Mouse (Mus musculus) MEL (cell line): Measurements from ENCODE around the gene Tnip2. TPM values are rescaled to one million over a fixed set of nuclear protein-coding genes. Genes with fewer than 3 reads are reported as not detected.

Source experiments
- DNase-seq: peaks from one replicate; pipeline ENCODE4 v3.0.0; 2011; ENCODE audit warnings: low read depth, low spot score
- H3K27ac ChIP-seq: 2 replicates; pipeline ENCODE4 v1.5.1; 2012; ENCODE audit warnings: low read depth, mild to moderate bottlenecking, control low read depth, low read length, moderate library complexity; ENCODE audit not compliant: control insufficient read depth
- H3K27me3 ChIP-seq, 2 experiments: fragments of 150-350 bp in 1 of 2; sonication (generic) in 1 of 2; 2 replicates each; pipeline ENCODE4 v1.6.1; 2012; ENCODE audit warnings: low read length in 2 of 2, mild to moderate bottlenecking in 2 of 2, improper control_type of control experiment in 1 of 2, moderate library complexity in 1 of 2; ENCODE audit not compliant: insufficient read depth in 2 of 2, control insufficient read depth in 1 of 2
- H3K36me3 ChIP-seq, 2 experiments: 2 replicates each; pipeline ENCODE4 v1.6.1; 2012 to 2014; ENCODE audit warnings: low read length in 2 of 2, improper control_type of control experiment in 1 of 2, inconsistent platforms in 1 of 2, mild to moderate bottlenecking in 1 of 2; ENCODE audit not compliant: insufficient read depth in 2 of 2, control insufficient read depth in 1 of 2
- H3K4me1 ChIP-seq, 2 experiments: fragments of 150-350 bp in 1 of 2; sonication (generic) in 1 of 2; 2 replicates each; pipeline ENCODE4 v1.6.1; 2012; ENCODE audit warnings: low read length in 2 of 2, improper control_type of control experiment in 1 of 2, mild to moderate bottlenecking in 1 of 2; ENCODE audit not compliant: insufficient read depth in 2 of 2, control insufficient read depth in 1 of 2
- H3K4me3 ChIP-seq, 2 experiments: fragments of 150-350 bp in 1 of 2; sonication (generic) in 1 of 2; 2 replicates each; pipeline ENCODE4 v1.5.1; 2012; ENCODE audit warnings: low read depth in 2 of 2, low read length in 2 of 2, mild to moderate bottlenecking in 2 of 2, moderate library complexity in 2 of 2, control low read depth in 1 of 2, improper control_type of control experiment in 1 of 2; ENCODE audit not compliant: control insufficient read depth in 1 of 2, insufficient read depth in 1 of 2
- H3K79me2 ChIP-seq: 2 replicates; pipeline ENCODE4 v1.6.1; 2012; ENCODE audit warnings: mild to moderate bottlenecking, low read length, moderate library complexity; ENCODE audit not compliant: control insufficient read depth, poor library complexity, insufficient read depth
- H3K9ac ChIP-seq: 2 replicates; pipeline ENCODE4 v1.6.1; 2012; ENCODE audit warnings: low read depth, mild to moderate bottlenecking, control low read depth, low read length, moderate library complexity; ENCODE audit not compliant: control insufficient read depth, poor library complexity, severe bottlenecking
- H3K9me3 ChIP-seq: fragments of 150-350 bp; sonication (generic); replicated peaks from 2 replicates; pipeline ENCODE4 v1.6.1; 2012; ENCODE audit warnings: mild to moderate bottlenecking, low read length, improper control_type of control experiment, moderate library complexity; ENCODE audit not compliant: insufficient read depth
- BHLHE40 ChIP-seq: IDR thresholded peaks from 2 replicates; pipeline ENCODE4 v1.6.1; 2012; ENCODE audit warnings: low read depth, mild to moderate bottlenecking, inconsistent platforms, low read length, improper control_type of control experiment, borderline replicate concordance
- CHD2 ChIP-seq: IDR thresholded peaks from 2 replicates; pipeline ENCODE4 v1.6.1; 2011; ENCODE audit warnings: low read length, improper control_type of control experiment
- CTCF ChIP-seq, 3 experiments: IDR thresholded peaks in 2 of 3; conservative IDR thresholded peaks in 1 of 3; 2 replicates each; pipeline ENCODE4 v1.5.1; 2011 to 2012; ENCODE audit warnings: low read length in 3 of 3, low read depth in 2 of 3, mild to moderate bottlenecking in 2 of 3, improper control_type of control experiment in 1 of 3, inconsistent platforms in 1 of 3, mixed read lengths in 1 of 3, moderate library complexity in 1 of 3; ENCODE audit not compliant: control insufficient read depth in 1 of 3, insufficient read depth in 1 of 3, poor library complexity in 1 of 3, severe bottlenecking in 1 of 3
- ELF1 ChIP-seq: IDR thresholded peaks from 2 replicates; pipeline ENCODE4 v1.6.1; 2014; ENCODE audit warnings: low read depth, mild to moderate bottlenecking, inconsistent platforms, low read length, improper control_type of control experiment, moderate library complexity
- ETS1 ChIP-seq: IDR thresholded peaks from 2 replicates; pipeline ENCODE4 v1.6.1; 2012; ENCODE audit warnings: low read depth, mild to moderate bottlenecking, inconsistent platforms, low read length, improper control_type of control experiment, moderate library complexity
- GABPA ChIP-seq: IDR thresholded peaks from 2 replicates; pipeline ENCODE4 v1.6.1; 2012; ENCODE audit warnings: low read depth, mild to moderate bottlenecking, inconsistent platforms, low read length, improper control_type of control experiment, moderate library complexity
- HCFC1 ChIP-seq: IDR thresholded peaks from 2 replicates; pipeline ENCODE4 v1.6.1; 2012; ENCODE audit warnings: low read depth, mild to moderate bottlenecking, inconsistent platforms, low read length, improper control_type of control experiment, moderate library complexity
- MAFK ChIP-seq: IDR thresholded peaks from 2 replicates; pipeline ENCODE4 v1.6.1; 2011; ENCODE audit warnings: low read depth, mild to moderate bottlenecking, low read length, improper control_type of control experiment, borderline replicate concordance
- MAX ChIP-seq: IDR thresholded peaks from 2 replicates; pipeline ENCODE4 v1.6.1; 2011; ENCODE audit warnings: low read length, improper control_type of control experiment
- MAZ ChIP-seq: IDR thresholded peaks from 2 replicates; pipeline ENCODE4 v1.6.1; 2012; ENCODE audit warnings: low read depth, mild to moderate bottlenecking, inconsistent platforms, low read length, improper control_type of control experiment
- MYB ChIP-seq: IDR thresholded peaks from 2 replicates; pipeline ENCODE4 v1.6.1; 2011; ENCODE audit warnings: mild to moderate bottlenecking, low read depth, low read length, improper control_type of control experiment
- MYC ChIP-seq: IDR thresholded peaks from 2 replicates; pipeline ENCODE4 v1.6.1; 2011; ENCODE audit warnings: low read depth, mild to moderate bottlenecking, low read length, improper control_type of control experiment, moderate library complexity
- NELFE ChIP-seq: IDR thresholded peaks from 2 replicates; pipeline ENCODE4 v1.6.1; 2011; ENCODE audit warnings: low read depth, low read length, improper control_type of control experiment
- NRF1 ChIP-seq: IDR thresholded peaks from 2 replicates; pipeline ENCODE4 v1.6.1; 2014; ENCODE audit warnings: low read depth, mild to moderate bottlenecking, inconsistent platforms, low read length, improper control_type of control experiment, moderate library complexity; ENCODE audit not compliant: poor library complexity, insufficient read depth, severe bottlenecking
- POLR2AphosphoS2 ChIP-seq: IDR thresholded peaks from 2 replicates; pipeline ENCODE4 v1.6.1; 2011; ENCODE audit warnings: low read length, improper control_type of control experiment
- POLR2AphosphoS5 ChIP-seq: IDR thresholded peaks from 2 replicates; pipeline ENCODE4 v1.6.1; 2012; ENCODE audit warnings: low read depth, borderline replicate concordance, mild to moderate bottlenecking, inconsistent platforms, low read length, moderate library complexity, mixed read lengths
- RAD21 ChIP-seq: IDR thresholded peaks from 2 replicates; pipeline ENCODE4 v1.6.1; 2011; ENCODE audit warnings: mild to moderate bottlenecking, low read depth, low read length, improper control_type of control experiment
- RCOR1 ChIP-seq: IDR thresholded peaks from 2 replicates; pipeline ENCODE4 v1.6.1; 2012; ENCODE audit warnings: low read depth, mild to moderate bottlenecking, inconsistent platforms, low read length, improper control_type of control experiment
- SIN3A ChIP-seq: IDR thresholded peaks from 2 replicates; pipeline ENCODE4 v1.6.1; 2012; ENCODE audit warnings: low read length, improper control_type of control experiment, inconsistent platforms
- SMC3 ChIP-seq: IDR thresholded peaks from 2 replicates; pipeline ENCODE4 v1.6.1; 2011; ENCODE audit warnings: low read depth, low read length, improper control_type of control experiment
- TBP ChIP-seq: IDR thresholded peaks from 2 replicates; pipeline ENCODE4 v1.8.0; 2011; ENCODE audit warnings: low read depth, low read length, improper control_type of control experiment
- UBTF ChIP-seq: IDR thresholded peaks from 2 replicates; pipeline ENCODE4 v1.6.1; 2012; ENCODE audit warnings: low read depth, mild to moderate bottlenecking, inconsistent platforms, low read length, improper control_type of control experiment, moderate library complexity, borderline replicate concordance; ENCODE audit not compliant: insufficient read depth
- ZKSCAN1 ChIP-seq: IDR thresholded peaks from 2 replicates; pipeline ENCODE4 v1.6.1; 2012; ENCODE audit warnings: low read depth, mild to moderate bottlenecking, inconsistent platforms, low read length, improper control_type of control experiment, moderate library complexity
- ZNF384 ChIP-seq: IDR thresholded peaks from 2 replicates; pipeline ENCODE4 v1.6.1; 2012; ENCODE audit warnings: low read depth, mild to moderate bottlenecking, inconsistent platforms, low read length, improper control_type of control experiment
- polyA plus RNA-seq, 2 experiments: library from polyadenylated mRNA; stranded (reverse) in 1 of 2; unstranded in 1 of 2; fragments of >175 nt in 1 of 2; fragments of >200 nt in 1 of 2; gene quantifications; 2 replicates each; pipeline versions ENCODE4 v1.2.1 to v1.2.4; 2012; ENCODE audit warnings: low replicate concordance in 2 of 2, low read depth in 1 of 2; ENCODE audit not compliant: insufficient read length in 2 of 2, insufficient read depth in 1 of 2, missing spikeins in 1 of 2
- total RNA-seq: library from RNA; depleted of rRNA; stranded (reverse); fragments of 300-350 nt; gene quantifications from 2 replicates; pipeline ENCODE4 v1.2.3, GENCODE M21; 2012

Tnip2 gene
- total and polyA plus RNA-seq, 3 experiments, result 27.0 to 89.4 (median 30.6) TPM

DNA sequence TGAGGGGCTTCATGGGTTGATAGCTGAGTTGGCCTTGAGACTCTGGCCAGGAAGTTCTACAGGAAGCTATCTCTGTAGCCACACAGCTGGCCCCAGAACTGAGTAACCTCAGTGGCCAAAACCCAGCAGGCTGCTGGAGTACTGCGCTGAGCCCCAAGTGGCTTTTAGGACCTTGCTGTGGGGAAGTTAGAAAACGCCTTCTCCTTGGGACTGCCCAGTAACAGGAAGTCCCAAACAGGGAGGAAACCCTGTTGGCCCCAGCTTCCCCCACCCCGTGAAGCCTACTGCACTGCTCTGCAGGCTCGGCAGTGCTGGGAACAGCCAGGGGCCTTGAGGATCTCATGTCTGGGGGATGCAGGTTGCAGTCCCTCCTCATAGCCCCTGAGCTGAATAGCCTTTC is 29.3 kb upstream of the Tnip2 start (continued):
- TF ChIP-seq MAZ (peak; percentile 52; the same call in 1 of the 2 replicates), HCFC1 (peak; percentile 67; the same call in 1 of the 2 replicates), RAD21 (no peak), POLR2AphosphoS5 (no peak)
- TF ChIP-seq, all 39 proteins: peak for 9

DNA sequence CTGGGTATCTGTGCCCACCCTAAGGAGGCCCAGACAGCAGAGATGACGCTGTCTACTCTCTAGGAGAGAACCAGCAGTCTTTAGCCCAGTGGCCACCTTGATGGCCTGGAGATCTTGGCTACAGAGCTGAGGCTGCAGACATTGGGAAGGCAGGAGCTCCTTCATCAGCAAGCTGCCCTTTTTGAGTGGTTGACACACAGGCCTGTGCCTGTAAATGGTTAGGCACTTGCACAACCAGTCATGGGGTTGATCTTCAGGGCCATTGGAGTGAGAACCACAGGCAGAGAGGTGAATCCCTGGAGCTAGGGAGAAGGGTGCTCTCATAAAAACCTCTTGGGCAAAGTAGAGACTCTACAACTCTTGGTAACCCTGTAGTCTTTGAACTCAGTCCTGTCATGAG is 28.4 kb upstream of the Tnip2 start:
- Histone ChIP-seq H3K4me3 (no peak overlapping the region), H3K27me3 (no peaks in the 10 kb centered on the region), H3K9me3 (no peaks in the 10 kb centered on the region), H3K79me2 (no peaks in the 10 kb centered on the region), H3K9ac (no peak overlapping the region)
- TF ChIP-seq SIN3A, result no peak
- TF ChIP-seq UBTF, result no peak
- TF ChIP-seq NRF1, result no peak
- no peak for TF ChIP-seq MYC
- no peak for TF ChIP-seq MYB
- TF ChIP-seq POLR2AphosphoS2, result no peak
- no peak for TF ChIP-seq HCFC1
- TF ChIP-seq MAX, result no peak
- TF ChIP-seq BHLHE40, result no peak
- TF ChIP-seq RCOR1, result no peak
- no peak for TF ChIP-seq MAFK
- TF ChIP-seq POLR2AphosphoS5, result no peak
- TF ChIP-seq TBP, result no peak
- TF ChIP-seq CTCF (IDR thresholded peaks at IDR 0.05 in 2 of 3, conservative IDR thresholded peaks at IDR 0.05 in 1 of 3; ENCODE audit: control insufficient read depth in 1 of 3, insufficient read depth in 1 of 3, low read depth in 2 of 3, low read length in 3 of 3, poor library complexity in 1 of 3, severe bottlenecking in 1 of 3), result no peak
- no peak for TF ChIP-seq MAZ
- TF ChIP-seq ZNF384, result no peak
- no peak for TF ChIP-seq CHD2
- no peak for TF ChIP-seq ELF1
- TF ChIP-seq, all 39 proteins: peak for 0
- no peak for DNase-seq
- Histone ChIP-seq H3K27ac (no peak overlapping the region), H3K36me3 (peaks cover 0 to 7% of the 10 kb centered on the region in 2 experiments; a peak in 1 of 4 replicates), H3K4me1 (peaks cover 10 to 17% of the 10 kb centered on the region in 2 experiments)

DNA sequence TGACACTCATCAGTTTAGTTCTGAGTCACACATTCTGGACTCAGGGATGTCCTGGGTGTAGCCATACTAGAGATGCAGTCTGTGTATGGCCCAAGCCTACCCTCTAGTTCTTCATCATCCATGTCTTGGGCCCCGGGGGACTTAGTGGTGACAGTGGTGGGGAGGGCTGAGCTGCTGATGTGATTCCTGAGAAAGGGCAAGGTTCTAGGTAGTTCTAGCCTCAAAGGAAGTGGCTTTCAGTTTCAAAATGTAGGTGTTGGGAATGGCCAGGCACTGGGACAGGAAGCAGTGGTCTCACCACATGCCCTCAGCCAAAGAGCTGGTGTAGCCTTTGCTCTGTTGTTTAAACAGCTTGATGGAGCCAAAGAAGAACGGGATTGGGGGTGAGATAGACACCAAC is 25.3 kb upstream of the Tnip2 start:
- peaks cover 6 to 13% of the 10 kb centered on the region in 2 experiments; a peak in 3 of 4 replicates for H3K4me1 ChIP-seq
- TF ChIP-seq HCFC1 (no peak), ZKSCAN1 (no peak), CHD2 (no peak), MAZ (no peak), ETS1 (no peak), TBP (no peak), GABPA (no peak), NELFE (no peak), RCOR1 (no peak), MYB (no peak), NRF1 (no peak), MAX (no peak), MYC (no peak), BHLHE40 (no peak), SMC3 (no peak)
- peaks cover 0 to 7% of the 10 kb centered on the region in 2 experiments; a peak in 1 of 4 replicates for H3K36me3 ChIP-seq
- no peak overlapping the region for H3K27ac ChIP-seq
- no peaks in the 10 kb centered on the region for H3K27me3 ChIP-seq
- no peaks in the 10 kb centered on the region for H3K9me3 ChIP-seq
- H3K4me3 ChIP-seq, result no peak overlapping the region
- H3K79me2 ChIP-seq, result no peaks in the 10 kb centered on the region
- no peak for DNase-seq
- H3K9ac ChIP-seq, result no peak overlapping the region
